Mouse (Mus musculus) urinary bladder, adult 18-20 months (tissue): ENCODE measurements around the gene Adgrb3.
"Not testable (repeated sequence)": the region's sequence is repeated elsewhere in the genome, so short reads cannot be mapped to it uniquely, and the experiment has no call there.

Source experiments
- DNase-seq, 2 experiments: peaks; one replicate each; pipeline ENCODE4 v3.0.0; 2022; ENCODE audit warnings: low spot score in 2 of 2, mixed read lengths in 2 of 2

The Adgrb3 gene

DNA sequence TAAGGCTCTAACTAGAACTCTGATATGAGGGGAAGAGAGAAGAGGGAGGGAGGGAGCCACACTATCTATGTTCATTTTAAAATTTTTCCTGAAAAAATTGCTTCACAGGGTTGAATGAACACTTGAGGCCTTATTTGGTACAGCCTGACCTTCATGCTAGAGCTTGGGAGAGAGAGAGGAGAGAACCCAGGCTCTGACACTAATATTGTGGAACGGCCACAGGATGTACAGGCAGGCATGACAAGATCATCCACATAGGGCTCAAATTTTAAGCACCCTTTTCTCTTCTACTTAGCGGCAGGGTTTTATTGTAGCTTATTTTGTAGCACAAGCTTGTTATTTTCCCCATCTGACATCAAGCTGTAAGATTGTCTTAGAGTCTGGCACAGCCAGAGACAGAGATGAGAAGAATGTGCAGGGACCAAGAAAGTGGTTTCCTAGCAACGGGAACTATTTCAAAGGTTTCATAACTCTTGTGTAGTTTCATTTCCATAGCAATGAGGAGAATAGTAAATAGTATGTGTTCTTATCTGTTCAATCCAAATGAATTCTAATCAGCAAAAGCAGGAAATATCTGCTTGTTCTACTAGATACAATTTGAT, 721.9 kb downstream of the Adgrb3 start:
- no peak for DNase-seq

DNA sequence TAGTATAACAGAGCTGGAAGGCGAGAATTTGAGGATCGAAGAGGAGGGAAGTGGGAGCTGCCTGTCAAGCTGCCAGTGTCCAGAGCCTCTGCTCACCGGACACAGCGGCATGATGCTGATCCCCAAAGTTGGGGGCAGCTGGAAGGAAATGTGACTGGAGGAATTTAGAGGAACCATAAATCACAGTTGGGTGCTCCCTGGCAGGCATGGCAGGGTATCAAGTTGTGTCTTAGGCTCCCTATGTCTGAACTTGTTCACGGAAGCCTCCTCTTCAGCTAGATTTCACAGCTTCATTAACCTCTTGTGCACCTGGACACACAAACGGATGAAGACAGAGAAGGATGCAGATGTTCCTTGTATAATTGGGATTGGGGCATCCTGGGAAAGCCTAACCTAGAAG, 722.8 kb downstream of the Adgrb3 start:
- no peak for DNase-seq

GRCm38 (mm10) chr1:25105367-25105766, 724.1 kb downstream of the Adgrb3 start:
- peak in 1 of 2 experiments; percentile 36 for DNase-seq

GRCm38 (mm10) chr1:25088010-25088719, 741.3 kb downstream of the Adgrb3 start:
- no peak for DNase-seq

DNA sequence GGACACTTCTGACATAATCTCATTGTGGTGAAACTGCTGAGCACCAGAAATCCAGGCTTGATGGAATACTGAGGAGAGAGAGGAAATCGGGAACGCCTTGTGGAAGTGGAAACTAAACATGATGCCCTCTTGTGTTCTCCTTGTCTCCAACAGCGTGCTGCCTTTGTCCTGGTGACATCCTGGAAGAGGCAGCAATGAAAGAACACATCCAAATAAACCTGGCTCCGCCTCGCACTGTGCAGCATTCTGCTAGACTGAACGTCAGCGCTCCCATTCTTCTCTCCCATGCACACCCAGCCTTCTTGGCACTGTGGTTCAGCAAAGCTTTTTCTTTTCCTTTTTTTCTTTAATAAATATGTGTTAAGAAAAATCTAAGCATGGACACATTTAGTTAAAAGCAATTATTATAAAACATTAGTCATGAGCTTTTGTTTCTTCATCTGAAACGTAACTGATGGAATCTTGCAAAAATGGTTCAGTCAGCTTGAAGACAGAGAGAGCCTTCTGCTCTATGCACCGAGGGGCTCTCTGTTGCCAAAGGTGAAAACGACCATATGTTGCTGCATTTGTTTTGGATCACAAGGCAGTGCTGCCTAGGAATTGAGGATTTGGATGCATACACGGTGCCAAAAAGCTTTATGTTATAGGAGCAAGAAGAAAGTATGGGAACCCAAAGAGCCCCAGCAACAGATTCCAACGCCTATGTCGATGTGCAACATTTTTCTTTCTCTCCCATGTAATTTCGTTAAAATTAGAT, 743.7 kb downstream of the Adgrb3 start:
- no peak for DNase-seq

- DNase-seq: no peak
These were observed 747.1 kb downstream of the Adgrb3 start for GRCm38 (mm10) chr1:25082377-25082776.

- DNase-seq: no peak
These were observed 748.1 kb downstream of the Adgrb3 start for GRCm38 (mm10) chr1:25081265-25081849.

- DNase-seq: no peak
These were observed 750.1 kb downstream of the Adgrb3 start for GRCm38 (mm10) chr1:25079395-25079794.

DNA sequence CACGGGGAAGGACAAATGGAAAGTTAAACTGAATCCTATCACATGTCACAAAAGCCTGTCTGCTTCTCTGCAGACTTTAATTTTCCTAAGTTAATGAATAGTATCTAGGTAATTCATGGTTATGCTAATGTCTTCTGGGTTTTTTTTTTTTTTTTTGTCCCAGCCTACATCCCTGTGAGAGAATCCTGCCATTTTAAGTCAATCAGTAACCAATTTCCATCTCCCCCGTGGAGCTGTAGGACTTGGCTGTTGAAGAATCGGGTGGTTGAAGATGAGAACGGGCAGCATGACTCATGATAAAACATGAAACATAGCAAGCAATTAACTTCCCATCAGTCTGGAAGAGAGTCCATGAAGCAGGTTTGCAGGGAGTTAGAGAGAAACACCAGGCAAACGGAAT, 753.6 kb downstream of the Adgrb3 start:
- DNase-seq: no peak

GRCm38 (mm10) chr1:25063964-25064363, 765.5 kb downstream of the Adgrb3 start:
- no peak for DNase-seq

DNA sequence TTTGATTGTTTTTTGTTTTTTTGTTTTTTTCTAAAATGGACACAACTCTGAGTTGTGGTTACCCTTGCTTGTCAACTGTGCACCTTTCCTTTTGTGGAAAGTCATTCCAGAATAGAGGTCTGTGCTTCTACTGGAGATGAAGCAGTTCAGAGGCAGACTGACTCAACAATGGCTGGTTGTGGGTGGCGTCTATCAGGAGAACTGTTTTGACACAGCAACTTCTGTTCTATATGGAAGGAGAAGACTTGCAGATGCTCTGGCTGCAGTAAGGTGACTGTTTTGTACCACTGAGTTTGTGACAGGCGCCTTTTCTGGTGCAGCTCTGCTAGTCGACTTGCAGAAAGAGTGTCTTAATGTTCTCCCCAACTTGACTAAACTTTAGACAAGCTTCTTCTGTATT, 768.6 kb downstream of the Adgrb3 start:
- DNase-seq: no peak

DNA sequence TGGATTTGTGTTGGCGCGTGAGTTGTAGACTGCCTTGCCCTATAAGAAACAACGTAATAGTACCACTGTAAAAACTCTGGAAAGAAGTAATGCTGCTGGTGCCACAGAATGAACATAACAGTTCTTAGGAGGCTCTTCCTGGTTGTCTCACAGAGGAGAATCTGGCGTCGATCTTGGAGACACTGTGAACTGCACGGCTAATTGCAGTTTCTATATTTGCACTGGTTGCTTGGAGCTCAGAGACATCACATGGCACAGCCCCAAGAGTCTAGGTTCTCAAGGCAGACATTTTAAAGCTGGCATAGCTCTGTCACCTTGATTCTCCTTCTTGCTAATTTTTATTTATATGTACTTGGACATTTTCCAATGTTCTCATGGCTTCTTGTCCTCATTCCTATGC, 769.3 kb downstream of the Adgrb3 start:
- no peak for DNase-seq

DNA sequence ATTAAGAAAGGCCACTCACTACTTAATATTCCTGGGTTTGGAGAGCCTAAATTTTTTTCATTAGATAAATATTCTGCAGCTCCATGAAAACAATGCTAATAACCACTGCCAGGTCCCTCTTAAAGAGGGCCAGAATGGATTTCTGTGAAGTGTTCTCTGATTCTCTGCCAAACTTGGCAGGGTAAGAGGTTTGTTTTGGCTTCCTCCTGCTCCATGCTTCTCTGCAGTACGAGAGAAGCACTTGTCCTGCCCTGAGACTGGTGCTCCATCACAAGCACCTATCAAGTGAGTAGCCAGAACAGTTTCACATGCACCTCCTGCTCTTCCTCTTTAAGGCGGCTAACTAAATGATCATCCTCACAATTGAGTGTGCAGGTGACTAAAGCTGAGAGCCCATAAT, 771.9 kb downstream of the Adgrb3 start:
- no peak for DNase-seq

- DNase-seq: no peak
These were observed 772.3 kb downstream of the Adgrb3 start for GRCm38 (mm10) chr1:25057212-25057611.

GRCm38 (mm10) chr1:25042091-25042490, 787.4 kb downstream of the Adgrb3 start:
- DNase-seq: no peak

DNA sequence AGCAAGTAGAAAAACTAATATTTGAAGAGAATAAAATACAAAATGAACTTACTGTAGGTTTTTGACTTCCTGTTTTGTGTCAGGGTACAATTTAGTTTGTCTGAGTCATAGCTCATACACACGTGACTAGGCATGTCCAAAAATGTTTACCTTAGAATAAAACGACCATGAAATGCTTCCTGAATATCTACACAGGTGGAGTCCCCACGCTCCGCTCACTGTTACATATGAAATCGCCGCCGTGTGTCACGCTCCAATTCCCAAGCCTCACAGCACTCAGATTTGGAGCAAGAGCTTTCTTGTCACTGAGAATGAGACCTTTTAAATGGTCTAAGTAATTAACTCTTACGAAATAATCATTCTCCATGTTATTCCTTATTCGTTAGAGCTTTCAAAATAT, 795.3 kb downstream of the Adgrb3 start:
- no peak for DNase-seq

- DNase-seq: no peak
These were observed 796.1 kb downstream of the Adgrb3 start for GRCm38 (mm10) chr1:25033155-25034095.

GRCm38 (mm10) chr1:25023156-25023555, 806.4 kb downstream of the Adgrb3 start:
- DNase-seq: no peak

GRCm38 (mm10) chr1:25017851-25018250, 811.7 kb downstream of the Adgrb3 start:
- not testable (repeated sequence) for DNase-seq
